Mouse (Mus musculus): ENCODE results near the gene Alox5ap. TPM values are rescaled to one million over a fixed set of nuclear protein-coding genes. Genes with fewer than 3 reads are reported as not detected.

Gene Alox5ap
- 2.8 TPM for polyA plus RNA-seq (2014; fragmentation: Illumina TruSeq; extraction: RNeasy Lipid Tissue Mini Kit (QIAGEN cat#74804))

GRCm38 (mm10) chr5:149264405-149264804 lies at the start of gene Alox5ap:
TSS of gene Alox5ap (plus strand) at chr5:149264767.

Other genes starting within 250 kb of the Alox5ap start
- 37.2 TPM for gene Uspl1, start 80.4 kb upstream of the Alox5ap start, polyA plus RNA-seq (2014; fragmentation: Illumina TruSeq; extraction: RNeasy Lipid Tissue Mini Kit (QIAGEN cat#74804))
- 2,078 TPM for gene Hmgb1, start 80.3 kb upstream of the Alox5ap start, polyA plus RNA-seq (2014; fragmentation: Illumina TruSeq; extraction: RNeasy Lipid Tissue Mini Kit (QIAGEN cat#74804))
- 13.2 TPM for gene Medag, start 147.0 kb downstream of the Alox5ap start, polyA plus RNA-seq (2014; fragmentation: Illumina TruSeq; extraction: RNeasy Lipid Tissue Mini Kit (QIAGEN cat#74804))
- gene Tex26, start 174.9 kb downstream of the Alox5ap start, polyA plus RNA-seq (2014; fragmentation: Illumina TruSeq; extraction: RNeasy Lipid Tissue Mini Kit (QIAGEN cat#74804)) = 2.3 TPM

Data from ovary, adult 10 weeks (tissue).